Mouse (Mus musculus) liver, embryonic 14.5 days (tissue): ENCODE data around the gene Sf3b4.

Experiments used
- CTCF ChIP-seq: IDR thresholded peaks from 2 replicates; pipeline ENCODE4 v1.5.1; 2016; ENCODE audit warnings: antibody characterized with exemption, low read depth, control low read depth
- EP300 ChIP-seq: IDR thresholded peaks from 2 replicates; pipeline ENCODE4 v1.6.1; 2016; ENCODE audit warnings: antibody characterized with exemption, low read depth

DNA sequence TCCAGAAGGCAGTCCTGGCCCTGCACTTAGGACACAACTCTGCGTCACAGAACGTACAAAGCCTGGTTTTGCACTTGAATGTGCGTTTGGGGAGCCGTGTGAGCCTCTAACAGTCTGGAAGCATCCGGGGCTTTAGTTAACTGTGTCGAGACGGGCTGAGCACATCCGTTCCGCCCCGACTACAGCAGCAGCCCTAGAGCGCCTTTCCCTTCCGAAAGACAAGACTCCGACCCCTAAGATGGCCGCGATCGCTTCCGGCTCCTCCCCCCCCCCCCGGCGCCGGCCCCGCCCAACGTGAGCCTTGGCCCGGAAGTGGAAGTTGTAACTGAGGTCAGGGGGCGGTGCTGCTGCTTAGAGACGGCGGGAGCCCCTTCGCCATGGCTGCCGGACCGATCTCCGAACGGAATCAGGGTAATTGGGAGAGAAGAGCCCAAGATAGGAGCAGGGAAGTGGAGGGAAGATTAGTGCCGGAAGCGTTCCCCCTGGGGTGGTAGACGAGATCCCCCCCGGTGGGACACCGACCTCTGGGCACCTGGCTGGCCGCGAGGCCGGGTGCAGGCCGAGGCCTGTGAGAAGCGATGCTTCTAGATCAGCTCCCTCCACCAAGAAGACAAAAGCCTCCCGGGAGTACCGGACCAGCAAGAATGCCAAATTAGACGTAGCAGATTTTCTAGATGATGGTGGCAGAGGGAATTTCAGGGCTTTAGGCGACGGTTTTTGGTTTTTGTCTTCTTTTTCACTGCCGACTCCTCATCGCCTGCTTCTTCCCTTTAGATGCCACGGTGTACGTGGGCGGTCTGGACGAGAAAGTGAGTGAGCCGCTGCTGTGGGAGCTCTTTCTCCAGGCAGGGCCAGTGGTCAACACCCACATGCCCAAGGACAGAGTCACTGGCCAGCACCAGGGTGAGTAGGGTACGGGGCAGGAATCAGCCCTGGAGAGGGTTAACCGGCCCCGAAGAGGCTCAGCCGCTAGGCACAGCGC, at the start of gene Sf3b4:
- TF ChIP-seq CTCF, result no peak
- TF ChIP-seq EP300, result no peak; the same call in none of the 2 replicates
